In the genomic region with DNA sequence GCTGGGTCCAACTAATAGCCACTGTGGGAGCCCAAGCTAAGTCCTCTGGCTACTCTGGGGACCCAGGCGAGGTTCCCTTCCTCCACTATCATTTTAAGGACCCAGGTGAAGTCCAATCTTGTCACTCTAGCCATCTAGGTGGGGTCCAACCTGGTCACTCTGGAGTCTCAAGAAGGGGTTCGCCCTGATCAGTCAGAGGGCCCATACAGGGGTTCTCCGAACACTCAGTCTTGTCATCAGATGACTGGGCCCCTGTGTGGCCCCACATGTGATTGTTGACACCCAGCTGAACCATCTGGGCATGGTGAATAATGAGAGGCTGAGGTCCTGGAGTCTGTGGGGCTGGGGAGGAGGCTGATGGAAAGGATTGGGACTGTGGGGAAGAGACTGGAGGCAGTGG, we compare ENCODE assay signal across 9 mouse cellular contexts. TPM values are rescaled to one million over a fixed set of nuclear protein-coding genes. Genes with fewer than 3 reads are reported as not detected.
DNase-seq lines count a peak whose midpoint lies in the region; ATAC-seq and TF ChIP-seq lines count a peak whose summit lies in the region.
"Had no signal": no experiment of that assay in that cellular context is flagged by ENCODE, and none has a peak within 500 bp of the region (broad histone marks: within the 10 kb centered on the region; RNA-seq: fewer than 3 reads in every experiment).

No protein-coding gene starts in this region.

- H3K4me1 ChIP-seq in heart, embryonic 10.5 days = peaks cover 38% of the 10 kb centered on the region
- peaks cover 48% of the 10 kb centered on the region for H3K4me1 ChIP-seq in bone marrow macrophage, adult 2 months (ENCODE audit: control insufficient read depth, insufficient read depth, low read length)
- H3K4me1 ChIP-seq in hindbrain, embryonic 11.5 days (replicated peaks; ENCODE audit: control insufficient read depth, insufficient read depth, low read length) = no peaks in the 10 kb centered on the region
- peaks cover 7% of the 10 kb centered on the region for H3K4me1 ChIP-seq in midbrain, embryonic 11.5 days (ENCODE audit: control insufficient read depth, insufficient read depth, low read length)

- H3K9ac ChIP-seq in hindbrain, embryonic 11.5 days (ENCODE audit: low read depth, low read length) = peak overlapping the region; percentile 63
- H3K9ac ChIP-seq in midbrain, embryonic 11.5 days (ENCODE audit: low read length) = peak overlapping the region; percentile 65

- no peak for TF ChIP-seq POLR2A in bone marrow macrophage, adult 2 months (IDR thresholded peaks at IDR 0.05; ENCODE audit: borderline replicate concordance, low read depth, low read length)

- H3K9me3 ChIP-seq in heart, embryonic 10.5 days = no peaks in the 10 kb centered on the region
- H3K9me3 ChIP-seq in hindbrain, embryonic 11.5 days (ENCODE audit: control insufficient read depth, low read length) = no peaks in the 10 kb centered on the region
- H3K9me3 ChIP-seq in midbrain, embryonic 11.5 days (ENCODE audit: control insufficient read depth, low read length) = no peaks in the 10 kb centered on the region

- peak; percentile 39; the same call in 1 of the 2 replicates for ATAC-seq in hindbrain, embryonic 11.5 days (ENCODE audit: low FRiP score)
- ATAC-seq in midbrain, embryonic 11.5 days (ENCODE audit: low FRiP score) = peak; percentile 18; the same call in 1 of the 2 replicates

- peak overlapping the region; percentile 88 for H3K27ac ChIP-seq in heart, embryonic 10.5 days
- H3K27ac ChIP-seq in bone marrow macrophage, adult 2 months (ENCODE audit: insufficient read depth, low read depth, low read length) = peak overlapping the region; percentile 63
- peak overlapping the region; percentile 42; the same call in 1 of the 2 replicates for H3K27ac ChIP-seq in hindbrain, embryonic 11.5 days (ENCODE audit: low read depth, low read length)
- H3K27ac ChIP-seq in midbrain, embryonic 11.5 days (ENCODE audit: low read depth, low read length) = no peak overlapping the region

- DNase-seq in heart, embryonic 10.5 days (ENCODE audit: low spot score) = no peak
- DNase-seq in heart, adult 9 months (ENCODE audit: low spot score in 2 of 2) = no peak
- no peak for DNase-seq in hindbrain, embryonic 11.5 days (ENCODE audit: low spot score)
- no peak for DNase-seq in midbrain, embryonic 11.5 days (ENCODE audit: low spot score, missing footprints)
- DNase-seq in retina, embryonic 14.5 days (ENCODE audit: low spot score) = no peak
- no peak for DNase-seq in layer of hippocampus, postnatal 25 days (ENCODE audit: extremely low spot score in 1 of 2, low spot score in 1 of 2)
- no peak for DNase-seq in gastrocnemius, postnatal 10 days

- 73% methylated on average over 3 of the region's 3 CpGs for WGBS in heart, embryonic 10.5 days
- 74% methylated on average over 3 of the region's 3 CpGs for WGBS in hindbrain, embryonic 11.5 days
- WGBS in midbrain, embryonic 11.5 days = 81% methylated on average over 3 of the region's 3 CpGs

- H3K36me3 ChIP-seq in heart, embryonic 10.5 days = peaks cover 54% of the 10 kb centered on the region
- 0 out of 2 replicates have a peak, but pooled peaks cover 2% of the 10 kb centered on the region for H3K36me3 ChIP-seq in hindbrain, embryonic 11.5 days (ENCODE audit: control insufficient read depth, insufficient read depth, low read length)
- H3K36me3 ChIP-seq in midbrain, embryonic 11.5 days (ENCODE audit: control insufficient read depth, insufficient read depth, low read length) = no peaks in the 10 kb centered on the region

- peak overlapping the region; percentile 55 for H3K4me3 ChIP-seq in heart, embryonic 10.5 days
- H3K4me3 ChIP-seq in bone marrow macrophage, adult 2 months (ENCODE audit: insufficient read depth, low read length) = peak overlapping the region; percentile 49
- H3K4me3 ChIP-seq in hindbrain, embryonic 11.5 days (ENCODE audit: low read depth, low read length) = peak overlapping the region; percentile 33
- peak overlapping the region; percentile 30; the same call in 1 of the 2 replicates for H3K4me3 ChIP-seq in midbrain, embryonic 11.5 days (ENCODE audit: low read depth, low read length)

- H3K4me2 ChIP-seq in hindbrain, embryonic 11.5 days (replicated peaks; ENCODE audit: low read depth, low read length) = peak overlapping the region; percentile 74
- peak overlapping the region; percentile 69 for H3K4me2 ChIP-seq in midbrain, embryonic 11.5 days

- TF ChIP-seq CTCF in bone marrow macrophage, adult 2 months (IDR thresholded peaks at IDR 0.05; ENCODE audit: low read depth, low read length) = no peak

- H3K27me3 ChIP-seq in heart, embryonic 10.5 days (ENCODE audit: insufficient read depth, poor library complexity, severe bottlenecking) = no peaks in the 10 kb centered on the region
- H3K27me3 ChIP-seq in hindbrain, embryonic 11.5 days (ENCODE audit: control insufficient read depth, insufficient read depth, low read length) = no peaks in the 10 kb centered on the region
- H3K27me3 ChIP-seq in midbrain, embryonic 11.5 days (ENCODE audit: control insufficient read depth, insufficient read depth, low read length) = no peaks in the 10 kb centered on the region

RNA-seq across cellular contexts. Expression of gene Ticam1, which starts 6.8 kb away (rescaled TPM):
- 6.8 and 9.5 TPM in 2 replicates for polyA plus RNA-seq in heart, embryonic 10.5 days (2016; fragmentation: Nextera tagmentation; extraction: Ambion mirVana)
- polyA plus RNA-seq in bone marrow macrophage, adult 2 months (2012; ENCODE audit: insufficient read depth, insufficient read length, missing spikeins) = 13.5 and 17.6 TPM in 2 replicates
- polyA plus RNA-seq in hindbrain, embryonic 11.5 days (2014; fragmentation: Nextera tagmentation; extraction: Ambion mirVana) = 2.1 and 2.7 TPM in 2 replicates
- polyA plus RNA-seq in midbrain, embryonic 11.5 days (2014; fragmentation: Nextera tagmentation; extraction: Ambion mirVana) = 1.7 and 2.6 TPM in 2 replicates
- total RNA-seq in layer of hippocampus, postnatal 25 days (2021) = 1 to 10 TPM; 5.5 to 6.0 TPM
- 1 to 10 TPM; 6.6 to 6.8 TPM for total RNA-seq in gastrocnemius, postnatal 10 days (2021)

RNA-seq across cellular contexts. Expression of gene Fem1a, which starts 13.1 kb away (rescaled TPM):
- polyA plus RNA-seq in heart, embryonic 10.5 days (2016; fragmentation: Nextera tagmentation; extraction: Ambion mirVana) = 15.0 and 20.3 TPM in 2 replicates
- 8.8 and 10.3 TPM in 2 replicates for polyA plus RNA-seq in bone marrow macrophage, adult 2 months (2012; ENCODE audit: insufficient read depth, insufficient read length, missing spikeins)
- 12.8 and 14.4 TPM in 2 replicates for polyA plus RNA-seq in hindbrain, embryonic 11.5 days (2014; fragmentation: Nextera tagmentation; extraction: Ambion mirVana)
- polyA plus RNA-seq in midbrain, embryonic 11.5 days (2014; fragmentation: Nextera tagmentation; extraction: Ambion mirVana) = 12.6 and 12.7 TPM in 2 replicates
- total RNA-seq in layer of hippocampus, postnatal 25 days (2021) = 10 to 100 TPM; 36.1 to 37.0 TPM
- total RNA-seq in gastrocnemius, postnatal 10 days (2021) = 10 to 100 TPM; 91.9 to 99.8 TPM

RNA-seq across cellular contexts. Expression of gene Plin3, which starts 22.9 kb away (rescaled TPM):
- polyA plus RNA-seq in heart, embryonic 10.5 days (2016; fragmentation: Nextera tagmentation; extraction: Ambion mirVana) = 81.7 and 93.2 TPM in 2 replicates
- polyA plus RNA-seq in bone marrow macrophage, adult 2 months (2012; ENCODE audit: insufficient read depth, insufficient read length, missing spikeins) = 40.4 and 44.1 TPM in 2 replicates
- 25.0 and 26.2 TPM in 2 replicates for polyA plus RNA-seq in hindbrain, embryonic 11.5 days (2014; fragmentation: Nextera tagmentation; extraction: Ambion mirVana)
- 27.5 and 34.0 TPM in 2 replicates for polyA plus RNA-seq in midbrain, embryonic 11.5 days (2014; fragmentation: Nextera tagmentation; extraction: Ambion mirVana)
- total RNA-seq in layer of hippocampus, postnatal 25 days (2021) = 10 to 100 TPM; 14.6 to 16.7 TPM
- 10 to 100 TPM; 37.2 to 41.7 TPM for total RNA-seq in gastrocnemius, postnatal 10 days (2021)

RNA-seq across cellular contexts. Expression of gene Arrdc5, which starts 30.3 kb away (rescaled TPM):
- polyA plus RNA-seq in heart, embryonic 10.5 days (2016; fragmentation: Nextera tagmentation; extraction: Ambion mirVana) = not detected in 2 replicates
- polyA plus RNA-seq in bone marrow macrophage, adult 2 months (2012; ENCODE audit: insufficient read depth, insufficient read length, missing spikeins) = not detected in 2 replicates
- polyA plus RNA-seq in hindbrain, embryonic 11.5 days (2014; fragmentation: Nextera tagmentation; extraction: Ambion mirVana) = not detected in 2 replicates
- not detected in 2 replicates for polyA plus RNA-seq in midbrain, embryonic 11.5 days (2014; fragmentation: Nextera tagmentation; extraction: Ambion mirVana)
- total RNA-seq in layer of hippocampus, postnatal 25 days (2021) = not detected
- total RNA-seq in gastrocnemius, postnatal 10 days (2021) = not detected
- total RNA-seq: common myeloid progenitor, adult 5-6 weeks had no signal

RNA-seq across cellular contexts. Expression of gene Uhrf1, which starts 33.4 kb away (rescaled TPM):
- 136 and 163 TPM in 2 replicates for polyA plus RNA-seq in heart, embryonic 10.5 days (2016; fragmentation: Nextera tagmentation; extraction: Ambion mirVana)
- 23.9 and 29.3 TPM in 2 replicates for polyA plus RNA-seq in bone marrow macrophage, adult 2 months (2012; ENCODE audit: insufficient read depth, insufficient read length, missing spikeins)
- polyA plus RNA-seq in hindbrain, embryonic 11.5 days (2014; fragmentation: Nextera tagmentation; extraction: Ambion mirVana) = 77.7 and 95.9 TPM in 2 replicates
- polyA plus RNA-seq in midbrain, embryonic 11.5 days (2014; fragmentation: Nextera tagmentation; extraction: Ambion mirVana) = 123 and 138 TPM in 2 replicates
- total RNA-seq in layer of hippocampus, postnatal 25 days (2021) = 1 to 10 TPM; 1.7 to 2.0 TPM
- 10 to 100 TPM; 14.4 to 20.3 TPM for total RNA-seq in gastrocnemius, postnatal 10 days (2021)
